Mouse (Mus musculus) hindbrain, embryonic 12.5 days (tissue): ENCODE measurements at regions not wholly inside any gene's neighbourhood (a gene's known extent, or its start where the extent isn't known, plus 50 kb on each side); places are given as distances from the start of the nearest gene placed in this dataset.

ENCODE experiments used
- ATAC-seq: fragments of 200-750 bp; cut with Nextera tagmentation; 2 replicates; pipeline ENCODE4 v1.8.0; 2017; ENCODE audit warnings: moderate TSS enrichment; ENCODE audit not compliant: low FRiP score
- H3K27ac ChIP-seq: fragments of 300-500 bp; sonication (generic); 2 replicates; pipeline ENCODE4 v1.5.1; 2016; ENCODE audit warnings: mild to moderate bottlenecking
- H3K27me3 ChIP-seq: fragments of 300-500 bp; sonication (generic); 2 replicates; pipeline ENCODE4 v1.6.1; 2016; ENCODE audit warnings: mild to moderate bottlenecking
- H3K36me3 ChIP-seq: fragments of 300-500 bp; sonication (generic); 2 replicates; pipeline ENCODE4 v1.6.1; 2016; ENCODE audit warnings: mild to moderate bottlenecking
- H3K4me1 ChIP-seq: fragments of 300-500 bp; sonication (generic); 2 replicates; pipeline ENCODE4 v1.6.1; 2016
- H3K4me2 ChIP-seq: fragments of 300-500 bp; sonication (generic); replicated peaks from 2 replicates; pipeline ENCODE4 v1.6.1; 2016; ENCODE audit warnings: mild to moderate bottlenecking
- H3K4me3 ChIP-seq: fragments of 300-500 bp; sonication (generic); 2 replicates; pipeline ENCODE4 v1.5.1; 2016; ENCODE audit warnings: mild to moderate bottlenecking
- H3K9ac ChIP-seq: fragments of 300-500 bp; sonication (generic); 2 replicates; pipeline ENCODE4 v1.6.1; 2016; ENCODE audit warnings: mild to moderate bottlenecking, moderate library complexity
- H3K9me3 ChIP-seq: fragments of 300-500 bp; sonication (generic); replicated peaks from 2 replicates; pipeline ENCODE4 v1.6.1; 2016; ENCODE audit warnings: mild to moderate bottlenecking
- WGBS: fragments of 180-500 bp; shearing (Covaris S2); methylation state at CpG from one replicate; pipeline ENCODE4 v1.1.7; 2016; 5-methylcytosine and 5-hydroxymethylcytosine counted together

- no peak overlapping the region for H3K9ac ChIP-seq
- no peak overlapping the region for H3K4me3 ChIP-seq
- H3K4me1 ChIP-seq: peaks cover 12% of the 10 kb centered on the region
- H3K36me3 ChIP-seq: no peaks in the 10 kb centered on the region
- peaks cover 16% of the 10 kb centered on the region; the same call in 1 of the 2 replicates for H3K27me3 ChIP-seq
- no peaks in the 10 kb centered on the region for H3K9me3 ChIP-seq
- no peak overlapping the region for H3K4me2 ChIP-seq
- ATAC-seq: no peak
- WGBS: 62% methylated on average over 17 of the region's 17 CpGs
- no peak overlapping the region for H3K27ac ChIP-seq
Measured at GRCm38 (mm10) chr8:89787050-89787905, 560.9 kb downstream of the Tox3 start.

DNA sequence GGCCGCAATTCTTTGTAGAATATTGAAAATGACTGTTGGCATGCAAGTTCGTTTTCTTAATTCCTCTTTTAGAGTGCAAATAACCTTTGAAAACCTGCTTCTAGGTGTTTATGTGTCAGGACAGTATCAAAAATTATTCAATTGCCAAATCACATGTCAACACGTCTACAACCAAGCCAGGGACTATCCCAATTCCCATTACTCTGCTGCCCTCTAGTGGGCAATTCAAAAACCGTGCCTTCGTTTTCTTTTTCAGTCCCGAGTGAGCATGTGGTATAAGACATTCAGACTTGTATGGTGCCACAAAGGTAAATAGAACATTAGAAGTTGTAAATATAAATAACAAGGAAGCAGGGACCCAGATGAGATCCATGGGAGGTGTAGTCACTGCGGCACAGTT lies 563.1 kb downstream of the Tox3 start:
- no peak overlapping the region for H3K4me2 ChIP-seq
- H3K4me3 ChIP-seq: no peak overlapping the region
- no peak for ATAC-seq
- H3K9me3 ChIP-seq: no peaks in the 10 kb centered on the region
- no peak overlapping the region for H3K27ac ChIP-seq
- H3K36me3 ChIP-seq: no peaks in the 10 kb centered on the region
- peaks cover 20% of the 10 kb centered on the region for H3K4me1 ChIP-seq
- no peak overlapping the region for H3K9ac ChIP-seq
- 21% methylated on average over 7 of the region's 7 CpGs for WGBS
- peaks cover 20% of the 10 kb centered on the region for H3K27me3 ChIP-seq

- H3K4me3 ChIP-seq: no peak overlapping the region
- ATAC-seq: no peak
- peaks cover 20% of the 10 kb centered on the region for H3K27me3 ChIP-seq
- H3K9me3 ChIP-seq: no peaks in the 10 kb centered on the region
- WGBS: 66% methylated on average over 5 of the region's 5 CpGs
- H3K4me2 ChIP-seq: no peak overlapping the region
- no peaks in the 10 kb centered on the region for H3K36me3 ChIP-seq
- peaks cover 20% of the 10 kb centered on the region for H3K4me1 ChIP-seq
- no peak overlapping the region for H3K27ac ChIP-seq
- no peak overlapping the region for H3K9ac ChIP-seq
Measured at GRCm38 (mm10) chr8:89783311-89783710, 564.8 kb downstream of the Tox3 start.

GRCm38 (mm10) chr8:89766387-89766786 lies 581.8 kb downstream of the Tox3 start:
- no peaks in the 10 kb centered on the region for H3K27me3 ChIP-seq
- H3K4me3 ChIP-seq: no peak overlapping the region
- no peak overlapping the region for H3K27ac ChIP-seq
- no peaks in the 10 kb centered on the region for H3K36me3 ChIP-seq
- 69% methylated on average over 4 of the region's 4 CpGs for WGBS
- H3K9me3 ChIP-seq: no peaks in the 10 kb centered on the region
- no peak for ATAC-seq
- no peak overlapping the region for H3K4me2 ChIP-seq
- no peak overlapping the region for H3K9ac ChIP-seq
- H3K4me1 ChIP-seq: no peaks in the 10 kb centered on the region

GRCm38 (mm10) chr8:89759531-89759930 lies 588.6 kb downstream of the Tox3 start:
- WGBS: 89% methylated on average over 5 of the region's 5 CpGs
- no peak overlapping the region for H3K27ac ChIP-seq
- no peaks in the 10 kb centered on the region for H3K36me3 ChIP-seq
- H3K4me2 ChIP-seq: no peak overlapping the region
- H3K9ac ChIP-seq: no peak overlapping the region
- no peaks in the 10 kb centered on the region for H3K4me1 ChIP-seq
- H3K4me3 ChIP-seq: no peak overlapping the region
- no peaks in the 10 kb centered on the region for H3K9me3 ChIP-seq
- ATAC-seq: no peak
- H3K27me3 ChIP-seq: no peaks in the 10 kb centered on the region

DNA sequence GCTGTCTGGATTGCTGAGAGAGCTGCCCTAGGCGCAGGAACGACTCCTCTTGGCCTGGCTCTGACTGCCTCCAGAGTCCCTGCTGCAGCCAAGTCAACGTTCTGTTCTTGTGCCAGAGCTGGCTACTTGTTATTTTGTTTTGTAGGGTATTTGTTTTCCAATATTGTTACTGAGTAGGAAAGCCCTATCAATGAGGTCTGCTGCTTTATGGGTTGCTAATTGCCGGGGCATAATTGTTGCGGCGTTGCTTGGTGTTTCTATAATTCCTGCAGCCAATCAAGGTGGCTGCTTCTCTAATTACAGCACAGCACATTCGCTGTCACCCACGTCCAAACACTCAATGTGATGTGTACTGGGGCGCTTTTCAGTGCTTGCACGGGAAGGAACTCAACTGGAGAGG lies 589.4 kb downstream of the Tox3 start:
- 76% methylated on average over 10 of the region's 10 CpGs for WGBS
- Histone ChIP-seq H3K4me2 (no peak overlapping the region), H3K4me3 (no peak overlapping the region), H3K27me3 (no peaks in the 10 kb centered on the region), H3K9ac (no peak overlapping the region), H3K4me1 (no peaks in the 10 kb centered on the region), H3K9me3 (no peaks in the 10 kb centered on the region), H3K27ac (no peak overlapping the region), H3K36me3 (no peaks in the 10 kb centered on the region)
- ATAC-seq: no peak

GRCm38 (mm10) chr8:89755951-89756350 lies 592.2 kb downstream of the Tox3 start:
- Histone ChIP-seq H3K4me3 (no peak overlapping the region), H3K36me3 (no peaks in the 10 kb centered on the region), H3K4me1 (no peaks in the 10 kb centered on the region), H3K27ac (no peak overlapping the region), H3K4me2 (no peak overlapping the region), H3K9ac (no peak overlapping the region), H3K9me3 (no peaks in the 10 kb centered on the region), H3K27me3 (no peaks in the 10 kb centered on the region)
- 58% methylated on average over 3 of the region's 3 CpGs for WGBS
- no peak for ATAC-seq

- no peaks in the 10 kb centered on the region for H3K27me3 ChIP-seq
- no peak overlapping the region for H3K27ac ChIP-seq
- no peak for ATAC-seq
- H3K4me1 ChIP-seq: no peaks in the 10 kb centered on the region
- H3K36me3 ChIP-seq: no peaks in the 10 kb centered on the region
- H3K9me3 ChIP-seq: no peaks in the 10 kb centered on the region
- 90% methylated on average over 3 of the region's 3 CpGs for WGBS
- no peak overlapping the region for H3K9ac ChIP-seq
- no peak overlapping the region for H3K4me2 ChIP-seq
- H3K4me3 ChIP-seq: no peak overlapping the region
Measured at GRCm38 (mm10) chr8:89751201-89751600, 596.9 kb downstream of the Tox3 start.

DNA sequence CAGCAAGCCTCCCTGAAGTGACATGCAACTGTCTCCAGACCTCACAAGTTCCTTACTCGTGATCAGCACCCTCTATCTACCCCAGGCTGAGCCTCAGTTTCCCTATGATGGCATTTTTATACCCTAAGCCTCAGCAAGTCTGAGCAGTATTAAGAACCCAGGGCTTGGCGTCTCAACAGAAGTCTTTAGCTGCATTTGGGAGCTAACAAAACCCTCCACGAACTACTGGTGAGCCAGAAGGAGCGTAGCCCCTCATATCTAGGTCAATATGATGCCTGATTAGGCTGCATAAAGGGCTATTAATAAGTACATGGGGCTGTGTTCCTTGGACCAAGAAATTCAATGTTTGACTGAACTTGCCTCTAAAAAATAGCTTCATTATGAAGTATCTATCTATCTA lies 600.4 kb downstream of the Tox3 start:
- Histone ChIP-seq H3K9ac (no peak overlapping the region), H3K4me1 (peaks cover 10% of the 10 kb centered on the region; the same call in 1 of the 2 replicates), H3K36me3 (no peaks in the 10 kb centered on the region), H3K9me3 (no peaks in the 10 kb centered on the region), H3K4me2 (no peak overlapping the region), H3K27ac (no peak overlapping the region), H3K27me3 (no peaks in the 10 kb centered on the region), H3K4me3 (no peak overlapping the region)
- WGBS: 80% methylated on average over 4 of the region's 4 CpGs
- ATAC-seq: no peak

- no peaks in the 10 kb centered on the region for H3K27me3 ChIP-seq
- no peak overlapping the region for H3K9ac ChIP-seq
- no peaks in the 10 kb centered on the region for H3K36me3 ChIP-seq
- H3K9me3 ChIP-seq: no peaks in the 10 kb centered on the region
- 62% methylated on average over 11 of the region's 11 CpGs for WGBS
- no peak overlapping the region for H3K4me3 ChIP-seq
- peak overlapping the region; percentile 48 for H3K27ac ChIP-seq
- H3K4me1 ChIP-seq: peaks cover 10% of the 10 kb centered on the region; the same call in 1 of the 2 replicates
- H3K4me2 ChIP-seq: no peak overlapping the region
- peak; percentile 73 for ATAC-seq
Measured at GRCm38 (mm10) chr8:89744267-89745028, 603.7 kb downstream of the Tox3 start.

GRCm38 (mm10) chr8:89738657-89739056 lies 609.5 kb downstream of the Tox3 start:
- no peak overlapping the region for H3K4me3 ChIP-seq
- 91% methylated on average over 3 of the region's 3 CpGs for WGBS

GRCm38 (mm10) chr8:89737636-89738035 lies 610.5 kb downstream of the Tox3 start:
- no peaks in the 10 kb centered on the region for H3K4me1 ChIP-seq
- no peaks in the 10 kb centered on the region for H3K36me3 ChIP-seq
- 95% methylated on average over 1 of the region's 1 CpGs for WGBS

More at GRCm38 (mm10) chr8:89738657-89739056, 609.5 kb downstream of the Tox3 start:
- H3K4me1 ChIP-seq: no peaks in the 10 kb centered on the region
- ATAC-seq: no peak
- no peaks in the 10 kb centered on the region for H3K36me3 ChIP-seq
- no peak overlapping the region for H3K9ac ChIP-seq
- H3K27ac ChIP-seq: no peak overlapping the region
- no peaks in the 10 kb centered on the region for H3K27me3 ChIP-seq
- H3K9me3 ChIP-seq: no peaks in the 10 kb centered on the region
- H3K4me2 ChIP-seq: no peak overlapping the region

More at GRCm38 (mm10) chr8:89737636-89738035, 610.5 kb downstream of the Tox3 start:
- no peak for ATAC-seq
- no peak overlapping the region for H3K4me2 ChIP-seq
- no peak overlapping the region for H3K9ac ChIP-seq
- H3K27me3 ChIP-seq: no peaks in the 10 kb centered on the region
- H3K9me3 ChIP-seq: no peaks in the 10 kb centered on the region
- H3K27ac ChIP-seq: no peak overlapping the region
- H3K4me3 ChIP-seq: no peak overlapping the region
